Mouse (Mus musculus): ENCODE measurements around the gene Foxn2. TPM values are rescaled to one million over a fixed set of nuclear protein-coding genes. Genes with fewer than 3 reads are reported as not detected.
"Not testable (repeated sequence)": the region's sequence is repeated elsewhere in the genome, so short reads cannot be mapped to it uniquely, and the experiment has no call there.

Gene Foxn2
- total RNA-seq, 2 experiments from 2014 or later, result 8.8 to 13.4 TPM

DNA sequence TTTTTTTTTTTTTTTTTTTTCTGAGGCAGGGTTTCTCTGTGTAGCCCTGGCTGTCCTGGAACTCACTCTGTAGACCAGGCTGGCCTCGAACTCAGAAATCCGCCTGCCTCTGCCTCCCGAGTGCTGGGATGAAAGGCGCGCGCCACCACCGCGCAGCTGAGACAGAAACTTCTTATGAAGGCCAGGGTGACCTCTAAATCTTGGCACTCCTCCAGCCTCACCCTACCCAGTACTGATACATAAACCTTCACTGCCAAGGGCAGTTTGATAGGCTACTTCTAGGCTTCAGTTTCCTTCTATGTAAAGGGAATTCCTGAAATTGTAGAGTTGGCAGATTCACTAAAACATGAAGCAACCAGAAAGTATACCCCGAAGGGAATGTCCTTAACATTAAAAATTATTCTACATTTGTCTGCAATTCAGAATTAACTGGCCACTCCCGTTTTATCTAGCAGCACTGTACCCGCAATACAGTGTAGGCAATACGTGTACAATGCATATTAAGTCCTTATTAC lies 918 bp upstream of the Foxn2 start:
- intact Hi-C loops (cut with DNase I), result loop anchor here (5.0 kb wide), 2 partner anchors 68 to 107 kb away; no protein-coding TSS in a partner anchor
- DNase-seq, result no peak

DNA sequence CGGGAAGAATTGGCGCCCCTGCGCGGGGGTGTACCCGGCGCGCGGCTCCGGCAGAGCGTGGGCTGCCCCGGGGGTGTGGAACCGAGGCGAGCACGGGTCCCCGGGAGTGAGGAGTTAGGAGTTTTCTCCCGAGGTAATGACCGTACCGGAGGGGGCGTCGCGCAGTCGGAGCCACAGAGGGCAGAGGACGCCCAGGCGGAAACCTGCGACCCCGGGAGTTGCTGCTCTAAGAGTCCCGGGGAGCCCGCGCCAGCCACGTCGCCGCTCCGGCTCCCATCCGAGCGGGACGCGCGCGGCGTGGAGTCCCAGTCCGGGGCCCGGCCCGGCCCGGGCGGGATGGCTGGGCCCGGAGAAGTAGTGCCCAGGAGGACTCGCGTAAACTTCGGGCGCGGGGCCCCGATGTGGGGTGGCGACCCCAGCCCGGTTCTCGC lies 505 bp downstream of the Foxn2 start:
- intact Hi-C loops (cut with DNase I), result loop anchor here (5.0 kb wide), 2 partner anchors 66 to 109 kb away; no protein-coding TSS in a partner anchor
- DNase-seq, result no peak

DNA sequence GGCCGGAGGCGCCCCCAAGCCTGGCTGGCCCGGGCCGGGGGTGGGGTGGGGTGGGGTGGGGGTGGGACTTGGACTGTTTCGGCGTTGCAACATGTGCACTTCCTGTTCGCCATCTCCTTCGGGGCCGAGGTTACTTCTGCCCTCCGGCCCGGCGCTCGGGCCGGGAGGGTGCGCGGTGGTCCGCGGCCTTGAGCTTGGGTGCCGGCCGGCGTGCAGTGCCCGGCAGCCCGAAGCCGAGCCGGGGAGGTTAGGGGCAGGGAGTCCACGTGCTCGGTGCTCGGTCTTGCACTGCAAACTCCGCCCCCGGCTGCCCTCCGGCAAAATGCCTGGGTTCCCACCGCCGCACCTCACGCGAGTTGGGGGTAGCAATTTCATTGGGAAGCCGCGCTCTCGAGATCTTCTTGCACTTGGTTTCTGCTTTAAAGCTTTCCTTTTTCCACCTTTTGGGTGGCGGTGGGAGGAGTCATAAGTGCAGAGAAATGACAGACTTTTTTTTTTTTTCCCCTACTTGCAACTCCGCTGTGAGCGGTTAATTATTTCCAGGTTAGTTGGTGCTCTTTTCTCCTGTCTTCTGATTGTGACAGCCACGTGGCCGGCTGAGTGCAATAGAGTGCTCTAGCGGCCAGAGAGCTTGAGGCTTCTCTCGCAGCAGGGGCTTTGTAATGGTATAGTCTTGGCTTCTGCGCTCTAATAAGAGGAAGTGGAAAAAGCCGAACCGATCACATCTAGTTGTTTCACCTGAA lies 1.1 kb downstream of the Foxn2 start:
- intact Hi-C loops (cut with DNase I), result loop anchor here (5.0 kb wide), 2 partner anchors 66 to 109 kb away; no protein-coding TSS in a partner anchor
- DNase-seq, result peak; percentile 41 to 54

DNA sequence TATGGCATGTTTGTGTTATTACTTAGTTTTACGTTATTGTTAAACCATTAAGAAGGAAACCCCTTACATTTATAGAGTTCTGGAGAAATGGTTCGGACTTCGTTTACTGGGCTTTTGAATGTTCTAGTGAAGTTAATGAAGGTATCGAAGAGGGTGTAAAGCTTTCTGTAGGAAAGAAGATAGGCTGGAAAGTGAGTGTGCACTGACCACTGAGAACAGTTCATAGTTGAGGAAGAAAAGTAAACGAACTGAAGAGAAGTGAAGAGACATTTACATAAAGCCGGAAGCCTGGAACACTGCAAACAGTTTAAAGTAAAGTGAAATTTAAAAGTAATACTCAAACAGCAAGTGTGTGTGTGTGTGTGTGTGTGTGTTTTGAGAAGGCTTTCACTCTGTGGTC lies 2.1 kb downstream of the Foxn2 start:
- intact Hi-C loops (cut with DNase I), result loop anchor here (5.0 kb wide), 2 partner anchors 65 to 110 kb away; no protein-coding TSS in a partner anchor

DNA sequence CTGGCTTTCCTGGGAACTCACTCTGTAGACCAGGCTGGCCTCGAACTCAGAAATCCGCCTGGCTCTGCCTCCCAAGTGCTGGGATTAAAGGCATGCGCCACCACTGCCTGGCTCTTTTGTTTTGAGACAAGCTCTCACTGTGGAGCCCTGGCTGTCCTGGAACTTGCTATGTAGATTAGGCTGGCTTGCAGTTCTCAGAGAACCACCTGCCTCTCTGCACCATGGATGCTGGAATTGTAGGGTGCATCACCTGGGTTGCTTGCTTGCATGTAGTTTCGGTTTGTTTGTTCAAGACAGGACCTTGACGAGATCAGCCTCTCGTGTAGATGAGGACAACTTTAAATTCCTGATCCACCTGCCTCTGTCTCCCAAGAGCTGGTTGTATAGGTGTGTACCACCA lies 2.7 kb downstream of the Foxn2 start:
- no peak for DNase-seq
- intact Hi-C loops (cut with DNase I), result loop anchor here (5.0 kb wide), 2 partner anchors 64 to 111 kb away; no protein-coding TSS in a partner anchor

More for the DNA sequence above, 2.1 kb downstream of the Foxn2 start:
- DNase-seq, result no peak

GRCm38 (mm10) chr17:88458079-88458478 lies 17.6 kb downstream of the Foxn2 start:
- intact Hi-C loops (cut with DNase I), result no loop called here
- DNase-seq, result no peak

DNA sequence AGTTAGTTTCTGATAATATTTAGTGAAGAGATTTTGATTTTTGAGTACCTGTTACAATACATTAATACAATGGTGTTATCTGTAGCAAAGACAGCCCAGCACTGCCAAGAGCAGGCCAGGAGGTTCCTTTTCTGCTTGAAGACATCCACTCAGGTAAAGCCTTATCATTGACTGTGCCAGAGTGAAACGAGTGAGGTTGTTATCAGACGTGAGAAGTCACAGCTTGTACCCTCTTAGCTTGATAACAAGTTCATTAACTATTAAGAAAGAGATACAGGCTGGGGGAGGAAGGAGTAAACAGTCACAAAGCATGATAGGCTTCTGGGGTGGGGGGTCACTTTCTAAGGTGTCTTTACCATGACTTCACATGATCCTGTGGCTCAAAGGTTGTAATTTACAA lies 19.0 kb downstream of the Foxn2 start:
- intact Hi-C loops (cut with DNase I), result no loop called here
- no peak for DNase-seq

GRCm38 (mm10) chr17:88459916-88460901 lies 19.7 kb downstream of the Foxn2 start:
- DNase-seq, result no peak
- intact Hi-C loops (cut with DNase I), result no loop called here

DNA sequence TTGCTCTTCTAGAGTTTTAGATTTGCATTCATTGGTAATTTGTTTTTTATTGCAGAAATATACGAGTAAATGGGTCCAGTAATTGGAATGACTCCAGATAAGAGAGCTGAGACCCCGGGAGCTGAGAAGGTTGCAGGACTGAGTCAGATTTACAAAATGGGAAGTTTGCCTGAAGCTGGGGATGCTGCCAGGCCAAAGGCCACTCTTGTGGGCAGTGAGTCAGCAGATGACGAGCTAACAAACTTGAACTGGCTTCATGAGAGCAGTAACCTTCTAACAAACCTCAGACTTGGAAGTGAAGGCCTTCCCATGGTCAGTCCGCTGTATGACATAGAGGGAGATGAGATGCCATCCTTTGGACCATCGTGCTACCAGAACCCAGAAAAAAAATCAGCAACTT lies 22.1 kb downstream of the Foxn2 start:
- intact Hi-C loops (cut with DNase I), result no loop called here
- DNase-seq, result peak; percentile 35 to 41

GRCm38 (mm10) chr17:88466591-88466990 lies 26.1 kb downstream of the Foxn2 start:
- DNase-seq, result no peak
- intact Hi-C loops (cut with DNase I), result no loop called here

- no peak for DNase-seq
- intact Hi-C loops (cut with DNase I), result no loop called here
Measured at GRCm38 (mm10) chr17:88467696-88468095, 27.2 kb downstream of the Foxn2 start.

DNA sequence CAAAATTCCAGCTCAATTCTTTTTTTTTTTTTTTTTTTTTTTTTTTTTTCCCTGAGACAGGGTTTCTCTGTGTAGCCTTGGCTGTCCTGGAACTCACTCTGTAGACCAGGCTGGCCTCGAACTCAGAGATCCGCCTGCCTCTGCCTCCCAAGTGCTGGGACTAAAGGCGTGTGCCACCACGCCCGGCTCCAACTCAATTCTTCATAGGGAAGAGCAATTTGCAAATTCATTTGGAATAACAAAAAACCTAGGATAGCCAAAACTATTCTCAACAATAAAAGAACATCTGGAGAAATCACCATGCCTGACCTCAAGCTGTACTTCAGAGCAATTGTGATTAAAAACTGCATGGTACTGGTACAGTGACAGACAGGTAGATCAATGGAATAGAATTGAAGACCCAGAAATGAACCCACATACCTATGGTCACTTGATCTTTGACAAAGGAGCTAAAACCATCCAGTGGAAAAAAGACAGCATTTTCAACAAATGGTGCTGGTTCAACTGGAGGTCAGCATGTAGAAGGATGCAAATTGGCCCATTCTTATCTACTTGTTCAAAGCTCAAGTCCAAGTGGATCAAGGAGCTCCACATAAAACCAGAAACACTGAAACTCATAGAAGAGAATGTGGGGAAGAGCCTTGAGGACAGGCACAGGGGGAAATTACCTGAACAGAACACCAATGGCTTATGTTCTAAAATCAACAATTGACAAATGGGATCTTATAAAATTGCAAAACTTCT lies 28.3 kb downstream of the Foxn2 start:
- DNase-seq; intact Hi-C loops (cut with DNase I): not testable (repeated sequence)

- intact Hi-C loops (cut with DNase I), result no loop called here
- DNase-seq, result no peak
Measured at GRCm38 (mm10) chr17:88473766-88474165, 33.3 kb downstream of the Foxn2 start.

DNA sequence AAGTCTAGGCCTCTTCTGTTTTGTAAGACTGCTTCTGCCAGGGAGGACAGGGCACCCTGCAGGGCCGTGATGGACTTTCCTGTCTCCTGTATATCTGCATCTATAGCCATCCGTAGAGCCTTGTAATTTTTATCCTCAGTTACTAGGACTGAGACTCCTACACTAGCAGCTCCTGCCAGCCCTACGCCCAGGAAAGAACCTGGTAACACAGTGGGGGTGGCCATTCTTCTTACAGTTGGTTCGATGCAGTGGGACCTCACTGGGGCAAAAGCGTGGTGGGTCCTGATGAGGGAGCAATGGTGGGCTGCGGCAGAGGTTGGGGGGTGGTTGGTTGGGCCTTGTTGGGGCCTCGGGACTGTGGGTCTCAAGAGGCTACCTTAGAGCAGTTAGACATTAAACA lies 36.7 kb downstream of the Foxn2 start:
- no peak for DNase-seq
- intact Hi-C loops (cut with DNase I), result no loop called here

GRCm38 (mm10) chr17:88477699-88478098 lies 37.2 kb downstream of the Foxn2 start:
- DNase-seq, result no peak
- intact Hi-C loops (cut with DNase I), result no loop called here

- no peak for DNase-seq
- intact Hi-C loops (cut with DNase I), result no loop called here
Measured at GRCm38 (mm10) chr17:88479040-88479439, 38.5 kb downstream of the Foxn2 start.

DNA sequence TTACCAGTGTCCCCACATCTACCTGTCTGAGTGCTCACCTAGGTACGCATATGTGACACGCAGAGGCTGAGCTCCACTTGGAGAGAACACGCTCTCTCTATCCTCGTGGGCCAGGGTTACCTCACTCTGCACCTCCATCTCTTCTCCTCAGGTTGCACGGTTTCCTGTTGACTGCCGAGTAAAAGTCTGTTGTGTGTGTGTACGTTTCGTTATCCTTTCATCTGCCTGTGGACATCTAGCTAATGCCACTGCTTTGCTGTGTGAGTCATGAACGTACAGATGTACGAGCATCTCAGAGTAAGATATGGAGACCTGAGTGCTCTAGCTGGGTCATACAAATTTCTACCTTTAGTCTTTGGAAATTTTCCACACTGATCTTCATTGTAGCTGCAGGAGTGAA lies 39.9 kb downstream of the Foxn2 start:
- intact Hi-C loops (cut with DNase I), result no loop called here
- DNase-seq, result no peak

DNA sequence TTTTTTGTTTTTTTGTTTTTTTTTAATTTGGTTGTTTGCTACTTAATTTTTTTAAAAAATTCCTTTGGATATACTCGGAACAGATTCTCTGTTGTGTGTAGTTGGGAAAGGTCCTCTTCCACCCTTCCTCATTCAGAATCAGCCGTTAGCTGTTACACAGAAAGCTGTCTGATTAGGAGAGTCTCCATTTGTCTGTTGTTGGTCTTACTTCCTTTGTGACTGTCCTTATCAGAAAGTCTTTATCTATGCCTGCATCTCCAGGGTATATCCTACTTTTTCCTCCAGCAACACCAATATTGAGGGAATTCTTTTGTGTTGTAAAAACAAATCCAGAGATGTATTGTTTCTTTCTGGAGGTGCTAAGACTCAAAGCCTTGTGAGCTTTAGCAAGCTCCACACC lies 40.6 kb downstream of the Foxn2 start:
- DNase-seq, result no peak
- intact Hi-C loops (cut with DNase I), result no loop called here

- no peak for DNase-seq
- intact Hi-C loops (cut with DNase I), result no loop called here
Measured at GRCm38 (mm10) chr17:88481587-88481986, 41.1 kb downstream of the Foxn2 start.

DNA sequence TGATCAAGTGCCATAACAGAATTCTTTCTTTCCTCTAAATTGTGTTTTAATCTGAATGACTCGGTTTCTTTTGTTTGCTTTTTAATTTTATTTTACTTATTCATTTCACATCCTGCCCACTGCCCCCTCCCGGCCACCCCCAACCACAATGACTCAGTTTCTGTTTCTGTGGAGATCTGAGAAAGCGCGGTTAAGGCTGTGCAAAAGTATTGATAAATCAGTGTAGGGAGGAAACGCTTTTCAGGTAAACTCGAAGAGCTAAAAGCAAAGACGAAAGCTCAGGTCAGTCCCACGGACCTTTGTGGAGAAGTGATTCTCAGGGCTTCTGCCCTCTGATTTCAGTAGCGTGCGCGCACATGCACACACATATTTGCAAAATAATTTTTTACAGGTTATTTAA lies 44.0 kb downstream of the Foxn2 start:
- DNase-seq, result no peak
- intact Hi-C loops (cut with DNase I), result no loop called here
